Mouse (Mus musculus) cerebellum, postnatal 36 days (tissue): ENCODE data around the gene Zfp969.
"Not testable (repeated sequence)": the region's sequence is repeated elsewhere in the genome, so short reads cannot be mapped to it uniquely, and the experiment has no call there.

Experiments used
- DNase-seq, 2 experiments: peaks; one replicate each; pipeline ENCODE4 v3.0.0; 2021 to 2022; ENCODE audit warnings: mixed read lengths in 2 of 2

Gene Zfp969

DNA sequence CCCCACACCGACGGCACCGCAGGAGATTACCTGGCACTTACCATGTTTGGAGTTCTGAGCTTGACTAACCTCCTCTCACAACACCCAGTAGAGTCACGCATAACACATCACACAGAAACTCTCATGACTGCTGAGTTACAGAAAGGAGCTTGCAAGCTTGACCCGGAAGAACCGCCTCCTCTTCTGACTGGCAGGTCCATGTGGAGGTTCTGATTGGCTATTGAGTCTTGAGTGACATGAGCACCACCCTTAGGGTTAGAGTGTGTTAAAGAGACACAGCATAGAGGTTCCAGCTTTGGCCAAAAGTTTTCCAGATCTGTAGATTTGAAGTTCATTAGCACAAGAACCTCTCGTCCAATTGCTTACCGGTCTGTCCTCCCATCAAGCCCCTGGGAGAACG, at the start of gene Zfp969:
Zfp969 (minus strand) TSS at position 101 of the 400 bp plus-strand sequence.
- DNase-seq = not testable (repeated sequence)

DNA sequence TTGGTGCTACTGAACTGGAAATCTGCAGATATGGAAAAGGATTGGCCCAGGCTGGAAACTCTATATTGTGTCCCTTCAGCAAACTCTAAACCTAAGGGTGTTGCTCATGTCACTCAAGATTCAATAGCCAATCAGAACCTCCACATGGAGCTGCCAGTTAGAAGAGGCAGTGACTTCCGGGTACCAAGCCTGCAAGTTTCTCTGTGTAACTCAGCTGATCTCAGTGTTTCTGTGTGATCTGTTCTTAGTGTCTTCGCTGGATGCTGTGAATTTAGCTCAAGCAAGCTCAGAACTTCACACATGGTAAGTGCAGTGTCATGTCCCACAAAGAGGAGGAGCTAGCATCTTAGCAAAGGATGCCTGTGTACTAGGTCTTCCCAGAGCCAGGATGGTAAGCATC, 37.8 kb upstream of the Zfp969 start, which contains the start of gene Gm2007:
Gm2007 (plus strand) TSS at position 301 of the 400 bp plus-strand sequence.
- DNase-seq = not testable (repeated sequence)

DNA sequence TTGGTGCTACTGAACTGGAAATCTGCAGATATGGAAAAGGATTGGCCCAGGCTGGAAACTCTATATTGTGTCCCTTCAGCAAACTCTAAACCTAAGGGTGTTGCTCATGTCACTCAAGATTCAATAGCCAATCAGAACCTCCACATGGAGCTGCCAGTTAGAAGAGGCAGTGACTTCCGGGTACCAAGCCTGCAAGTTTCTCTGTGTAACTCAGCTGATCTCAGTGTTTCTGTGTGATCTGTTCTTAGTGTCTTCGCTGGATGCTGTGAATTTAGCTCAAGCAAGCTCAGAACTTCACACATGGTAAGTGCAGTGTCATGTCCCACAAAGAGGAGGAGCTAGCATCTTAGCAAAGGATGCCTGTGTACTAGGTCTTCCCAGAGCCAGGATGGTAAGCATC, 59.8 kb downstream of the Zfp969 start, which contains the start of gene Gm11007:
Gm11007 (plus strand) TSS at position 301 of the 400 bp plus-strand sequence.
- DNase-seq = not testable (repeated sequence)
